Mouse (Mus musculus) ES-Bruce4 (cell line): ENCODE measurements around the gene Phldb2.

Experiments
- CTCF ChIP-seq: IDR thresholded peaks from one replicate; pipeline ENCODE4 v1.8.1; 2011; ENCODE audit warnings: low read depth, low read length
- EP300 ChIP-seq: IDR thresholded peaks from 2 replicates; pipeline ENCODE4 v1.6.1; 2011; ENCODE audit warnings: low read depth, low read length; ENCODE audit not compliant: insufficient read depth
- POLR2A ChIP-seq: IDR thresholded peaks from one replicate; pipeline ENCODE4 v1.8.1; 2011; ENCODE audit warnings: low read length; ENCODE audit not compliant: insufficient read depth

DNA sequence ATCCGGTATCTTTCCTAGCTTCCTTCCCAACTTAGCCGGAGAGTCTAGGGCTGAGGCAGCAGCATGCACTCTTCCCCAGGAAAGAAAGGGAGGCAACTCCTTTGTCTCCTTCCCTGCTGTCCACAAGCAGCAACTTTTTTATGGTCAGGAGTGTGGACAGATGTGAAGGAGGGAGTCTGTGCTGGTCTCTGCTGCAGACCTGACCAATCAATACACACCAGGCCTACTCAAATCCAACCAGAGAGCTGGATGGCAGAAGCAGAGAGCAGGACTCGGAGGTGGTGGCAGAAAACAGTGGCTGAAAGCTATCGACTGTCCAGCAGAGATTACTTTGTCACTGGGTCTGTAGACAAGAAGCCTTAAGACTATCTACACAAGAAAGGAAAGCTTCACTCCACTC lies at the start of gene Phldb2:
- TF ChIP-seq CTCF (no peak), EP300 (no peak), POLR2A (no peak)
